Mouse (Mus musculus) midbrain, postnatal 0 days (tissue): ENCODE data around the gene Lrrc3. TPM values are rescaled to one million over a fixed set of nuclear protein-coding genes. Genes with fewer than 3 reads are reported as not detected.

ENCODE experiments used
- ATAC-seq: fragments of 200-750 bp; cut with Nextera tagmentation; 2 replicates; pipeline ENCODE4 v1.8.0; 2017; ENCODE audit warnings: moderate number of reproducible peaks, mild to moderate bottlenecking, moderate TSS enrichment, moderate library complexity; ENCODE audit not compliant: low FRiP score
- DNase-seq: peaks from one replicate; pipeline ENCODE4 v3.0.0-alpha.2; 2015; ENCODE audit warnings: low spot score
- H3K27ac ChIP-seq: fragments of 300-500 bp; sonication (generic); 2 replicates; pipeline ENCODE4 v1.5.1; 2014; ENCODE audit warnings: low read depth, mild to moderate bottlenecking, low read length, mixed read lengths
- H3K27me3 ChIP-seq: fragments of 300-500 bp; sonication (generic); 2 replicates; pipeline ENCODE4 v1.6.1; 2014; ENCODE audit warnings: low read length, control low read depth, mixed read lengths; ENCODE audit not compliant: insufficient read depth
- H3K36me3 ChIP-seq: fragments of 300-500 bp; sonication (generic); 2 replicates; pipeline ENCODE4 v1.6.1; 2014; ENCODE audit warnings: low read length, control low read depth, mixed read lengths; ENCODE audit not compliant: insufficient read depth
- H3K4me1 ChIP-seq: fragments of 300-500 bp; sonication (generic); 2 replicates; pipeline ENCODE4 v1.6.1; 2014; ENCODE audit warnings: mild to moderate bottlenecking, control low read depth, antibody characterized with exemption, low read length, mixed read lengths; ENCODE audit not compliant: insufficient read depth
- H3K4me2 ChIP-seq: fragments of 300-500 bp; sonication (generic); 2 replicates; pipeline ENCODE4 v1.6.1; 2014; ENCODE audit warnings: low read depth, mild to moderate bottlenecking, low read length, mixed read lengths; ENCODE audit not compliant: poor library complexity, severe bottlenecking
- H3K4me3 ChIP-seq: fragments of 300-500 bp; sonication (generic); 2 replicates; pipeline ENCODE4 v1.5.1; 2014; ENCODE audit warnings: low read depth, mild to moderate bottlenecking, low read length, moderate library complexity
- H3K9ac ChIP-seq: fragments of 300-500 bp; sonication (generic); replicated peaks from 2 replicates; pipeline ENCODE4 v1.6.1; 2014; ENCODE audit warnings: mild to moderate bottlenecking, low read length, moderate library complexity, mixed read lengths; ENCODE audit not compliant: poor library complexity, severe bottlenecking
- H3K9me3 ChIP-seq: fragments of 300-500 bp; sonication (generic); 2 replicates; pipeline ENCODE4 v1.6.1; 2016; ENCODE audit warnings: low read length, control low read depth
- CTCF ChIP-seq: IDR thresholded peaks from 2 replicates; pipeline ENCODE4 v1.5.1; 2016; ENCODE audit warnings: antibody characterized with exemption, mild to moderate bottlenecking
- WGBS: fragments of 180-500 bp; shearing (Covaris S2); extraction: QIAGEN DNeasy Blood & Tissue Kit; methylation state at CpG from one replicate; pipeline ENCODE4 v1.1.7; 2014; 5-methylcytosine and 5-hydroxymethylcytosine counted together
- polyA plus RNA-seq: library from polyadenylated mRNA; unstranded; fragments of >200 nt; fragmentation: Nextera tagmentation; extraction: Ambion mirVana; gene quantifications from 2 replicates; pipeline ENCODE4 v1.2.1, GENCODE M21; 2015
- total RNA-seq: library from RNA; depleted of rRNA; stranded (reverse); fragments of >200 nt; gene quantifications from 2 replicates; pipeline ENCODE4 v1.2.3, GENCODE M21; 2014

The Lrrc3 gene
- total and polyA plus RNA-seq, 2 experiments from 2014 or later = 29.9 to 39.6 TPM

DNA sequence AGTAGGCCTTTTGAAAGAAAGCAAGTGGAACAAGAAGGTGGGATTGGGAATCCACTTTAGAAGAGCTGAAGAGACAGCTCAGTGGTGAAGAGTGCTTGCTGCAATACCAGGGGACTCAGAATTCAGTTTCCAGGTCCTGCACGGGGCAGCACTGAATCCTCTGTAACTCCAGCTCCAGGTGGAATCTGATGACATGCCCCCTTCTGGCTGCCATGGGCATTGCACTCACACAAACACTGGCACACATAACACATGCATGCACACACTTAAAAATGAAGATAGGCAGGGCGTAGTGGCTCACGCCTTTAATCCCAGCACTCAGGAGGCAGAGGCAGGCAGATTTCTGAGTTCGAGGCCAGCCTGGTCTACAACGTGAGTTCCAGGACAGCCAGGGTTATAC is 19.8 kb downstream of the Lrrc3 start:
- Histone ChIP-seq H3K9ac (no peak overlapping the region), H3K27me3 (no peaks in the 10 kb centered on the region), H3K4me2 (no peak overlapping the region), H3K4me1 (no peaks in the 10 kb centered on the region), H3K27ac (no peak overlapping the region), H3K36me3 (no peaks in the 10 kb centered on the region), H3K4me3 (no peak overlapping the region), H3K9me3 (no peaks in the 10 kb centered on the region)
- ATAC-seq (no peak), DNase-seq (no peak)
- WGBS = 88% methylated on average over 5 of the region's 5 CpGs
- TF ChIP-seq CTCF = no peak; the same call in 1 of the 2 replicates

GRCm38 (mm10) chr10:77880305-77880704 is 22.0 kb downstream of the Lrrc3 start:
- Histone ChIP-seq H3K27me3 (no peaks in the 10 kb centered on the region), H3K4me3 (no peak overlapping the region), H3K4me1 (no peaks in the 10 kb centered on the region), H3K4me2 (no peak overlapping the region), H3K36me3 (no peaks in the 10 kb centered on the region), H3K27ac (no peak overlapping the region), H3K9me3 (no peaks in the 10 kb centered on the region), H3K9ac (no peak overlapping the region)
- DNase-seq (no peak), ATAC-seq (no peak)
- 81% methylated on average over 3 of the region's 3 CpGs for WGBS
- TF ChIP-seq CTCF = no peak

- H3K36me3 ChIP-seq = no peaks in the 10 kb centered on the region
- no peak for DNase-seq
- no peak overlapping the region for H3K9ac ChIP-seq
- no peaks in the 10 kb centered on the region for H3K9me3 ChIP-seq
- TF ChIP-seq CTCF = peak; percentile 46
- H3K4me1 ChIP-seq = no peaks in the 10 kb centered on the region
- no peaks in the 10 kb centered on the region for H3K27me3 ChIP-seq
- 55% methylated on average over 6 of the region's 6 CpGs for WGBS
- H3K4me3 ChIP-seq = no peak overlapping the region
- H3K27ac ChIP-seq = no peak overlapping the region
- H3K4me2 ChIP-seq = no peak overlapping the region
- no peak for ATAC-seq
Observed at GRCm38 (mm10) chr10:77878985-77879384, 23.4 kb downstream of the Lrrc3 start.

- no peak overlapping the region for H3K4me2 ChIP-seq
- no peak overlapping the region for H3K27ac ChIP-seq
- no peak for ATAC-seq
- no peak overlapping the region for H3K9ac ChIP-seq
- H3K27me3 ChIP-seq = no peaks in the 10 kb centered on the region
- no peaks in the 10 kb centered on the region for H3K36me3 ChIP-seq
- no peak overlapping the region for H3K4me3 ChIP-seq
- no peak for DNase-seq
- no peak for TF ChIP-seq CTCF
- no peaks in the 10 kb centered on the region for H3K9me3 ChIP-seq
- 87% methylated on average over 7 of the region's 7 CpGs for WGBS
- H3K4me1 ChIP-seq = no peaks in the 10 kb centered on the region
Observed at GRCm38 (mm10) chr10:77869651-77870050, 32.7 kb downstream of the Lrrc3 start.

GRCm38 (mm10) chr10:77867546-77867945 is 34.8 kb downstream of the Lrrc3 start:
- DNase-seq = no peak
- no peak overlapping the region for H3K27ac ChIP-seq
- no peak for TF ChIP-seq CTCF
- WGBS = 35% methylated on average over 1 of the region's 1 CpGs
- ATAC-seq = no peak
- H3K27me3 ChIP-seq = no peaks in the 10 kb centered on the region
- no peak overlapping the region for H3K4me3 ChIP-seq
- H3K9ac ChIP-seq = no peak overlapping the region
- H3K9me3 ChIP-seq = no peaks in the 10 kb centered on the region
- H3K4me2 ChIP-seq = no peak overlapping the region
- no peaks in the 10 kb centered on the region for H3K36me3 ChIP-seq
- no peaks in the 10 kb centered on the region for H3K4me1 ChIP-seq

DNA sequence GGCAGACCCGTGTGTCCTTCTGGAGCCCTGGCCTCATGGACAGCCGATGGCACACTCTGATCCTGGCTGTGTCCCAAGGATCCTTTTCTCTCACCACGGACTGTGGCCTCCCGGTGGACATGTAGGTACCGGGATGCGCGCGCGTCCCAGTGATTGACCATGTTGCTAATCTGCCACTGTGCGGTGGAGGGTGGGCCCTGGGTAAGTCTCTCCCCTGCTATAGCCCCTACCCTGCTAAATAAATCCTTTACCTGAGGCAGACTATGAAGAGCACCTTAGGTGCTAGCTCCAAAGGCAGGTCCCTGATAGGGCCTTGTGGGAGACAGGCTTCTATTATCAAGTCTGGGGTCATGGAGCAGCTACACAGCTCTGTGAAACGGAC is 37.6 kb downstream of the Lrrc3 start:
- WGBS = 39% methylated on average over 11 of the region's 11 CpGs
- Histone ChIP-seq H3K9me3 (no peaks in the 10 kb centered on the region), H3K27ac (no peak overlapping the region), H3K4me1 (no peaks in the 10 kb centered on the region), H3K27me3 (no peaks in the 10 kb centered on the region), H3K9ac (0 out of 2 replicates have a peak overlapping the region, but pooled peaks have one; percentile 8), H3K4me3 (peak overlapping the region; percentile 12), H3K36me3 (no peaks in the 10 kb centered on the region), H3K4me2 (peak overlapping the region; percentile 22)
- ATAC-seq = no peak
- TF ChIP-seq CTCF = no peak
- no peak for DNase-seq
